Mouse (Mus musculus): ENCODE measurements around the gene Fgf18.

The Fgf18 gene

DNA sequence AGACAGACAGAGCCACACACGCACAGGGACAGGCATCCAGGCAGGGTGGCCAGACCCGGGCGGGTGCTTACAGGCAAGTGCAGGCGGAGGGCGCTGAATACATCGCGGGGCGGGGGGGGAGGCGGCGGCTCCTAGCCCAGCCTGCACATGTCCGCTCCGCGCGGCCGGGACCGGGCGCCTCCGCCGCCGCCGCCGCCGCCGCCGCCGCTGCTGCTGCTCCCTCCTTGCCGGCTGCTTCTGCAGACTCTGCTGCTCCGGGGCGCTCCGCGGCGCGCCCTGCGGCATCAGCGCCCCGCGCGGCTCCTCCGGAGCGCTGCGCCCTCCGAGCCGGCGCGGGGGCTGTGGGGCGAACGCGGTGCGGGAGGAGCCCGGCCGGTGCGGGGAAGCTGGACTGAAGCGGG is at the start of gene Fgf18:
Gene Fgf18 (minus strand): TSS at position 230 of the 401 bp plus-strand sequence.
- in situ Hi-C loops (cut with MboI): loop anchor here (25.0 kb wide), 2 partner anchors 435 to 710 kb away; no protein-coding TSS in a partner anchor

DNA sequence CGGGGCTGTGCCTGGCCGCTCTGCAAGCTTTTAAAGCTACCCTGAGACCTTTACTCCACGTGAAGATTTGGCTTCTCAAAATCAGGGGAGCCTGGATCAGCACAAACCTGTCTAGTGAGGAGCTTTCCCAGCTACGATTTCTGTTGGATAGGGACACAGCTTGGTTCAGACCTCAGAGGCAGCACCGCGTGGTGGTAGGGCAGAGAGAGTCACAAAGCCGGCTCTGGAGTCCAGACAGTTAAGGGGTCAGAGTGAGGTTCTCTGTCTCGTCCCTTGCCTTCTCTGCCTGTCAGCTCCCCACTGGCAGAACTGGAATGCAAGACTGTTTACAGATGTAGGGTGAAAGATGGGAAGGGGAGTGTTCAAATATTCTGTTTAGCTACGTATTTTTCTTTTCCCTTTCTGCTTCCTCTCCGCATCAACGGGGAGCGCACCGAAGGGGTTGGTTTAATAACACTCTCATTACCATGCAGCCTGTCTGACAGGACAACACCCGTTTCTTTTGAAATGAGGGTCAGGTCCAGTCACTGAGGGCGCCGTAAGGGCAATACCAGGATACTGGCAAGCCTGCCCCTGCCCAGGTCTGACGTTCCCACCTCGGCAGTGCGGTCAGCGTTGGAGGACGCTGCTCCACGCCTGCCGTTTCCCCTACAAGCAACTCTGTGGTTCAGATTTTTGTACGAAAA is 49.4 kb upstream of the Fgf18 start:
- in situ Hi-C loops (cut with MboI): no loop called here

DNA sequence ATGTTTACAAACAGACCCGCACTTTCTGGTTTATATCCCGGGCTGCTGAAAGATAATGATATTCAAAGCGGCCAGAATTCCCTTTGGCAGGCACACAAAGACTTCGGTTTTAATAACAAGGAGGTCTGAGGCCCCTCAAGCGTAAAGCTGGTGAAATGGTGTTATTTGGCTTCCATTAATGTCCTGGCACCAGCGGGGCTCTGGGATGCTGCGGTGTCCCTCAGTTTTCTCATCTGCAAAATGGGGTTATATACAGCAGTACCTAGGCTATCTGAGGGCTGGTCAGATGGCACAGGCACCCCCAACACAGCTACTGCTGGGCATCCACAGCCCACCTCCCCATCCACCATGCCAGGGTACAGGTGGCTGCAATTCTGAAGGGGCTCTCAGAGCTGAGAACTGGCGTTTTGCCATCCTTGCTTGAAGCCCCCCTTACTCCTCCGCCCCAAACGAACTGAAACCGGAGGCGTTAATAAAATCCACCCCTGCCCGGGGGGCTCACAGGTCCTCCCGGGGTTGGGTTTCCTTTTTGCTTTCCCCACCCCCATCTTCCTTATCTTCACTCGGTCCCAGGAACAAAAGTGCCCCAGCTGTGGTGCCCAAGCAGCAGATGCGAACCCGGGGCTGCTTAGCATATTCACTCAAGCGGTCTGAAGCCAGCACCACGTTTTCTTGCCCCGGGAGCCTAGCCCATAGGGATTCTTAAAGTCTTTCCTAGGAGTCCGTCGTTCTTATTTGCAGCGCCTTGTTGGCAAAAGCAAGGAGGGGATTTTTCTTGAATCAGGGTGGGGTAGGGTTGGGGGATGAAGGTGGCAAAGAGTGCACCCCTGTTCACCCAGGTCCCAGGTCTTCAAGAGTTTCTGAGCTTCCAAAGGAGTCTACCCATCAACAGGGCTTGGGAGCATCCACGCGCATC is 48.6 kb upstream of the Fgf18 start:
- in situ Hi-C loops (cut with MboI): no loop called here

DNA sequence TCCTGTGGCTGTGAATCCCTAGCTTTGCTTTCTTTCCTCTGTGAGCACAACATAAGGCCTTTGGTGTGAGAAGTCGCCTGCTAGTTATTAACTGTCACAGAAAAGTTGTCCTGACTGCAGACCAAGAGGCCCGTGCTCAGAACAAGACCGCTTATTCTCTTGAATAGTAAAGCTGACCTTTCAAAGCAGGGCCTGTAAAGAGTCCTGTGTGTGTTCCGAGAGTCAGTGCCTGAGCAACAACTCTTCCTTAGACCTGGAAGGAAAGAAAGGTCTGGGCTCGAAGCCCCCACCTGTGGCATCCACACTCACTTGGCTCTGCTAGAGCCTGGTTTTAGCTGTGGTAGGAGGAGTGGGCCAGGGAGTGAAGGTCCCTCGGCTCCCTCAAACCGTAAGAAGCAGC is 47.9 kb upstream of the Fgf18 start:
- in situ Hi-C loops (cut with MboI): no loop called here

DNA sequence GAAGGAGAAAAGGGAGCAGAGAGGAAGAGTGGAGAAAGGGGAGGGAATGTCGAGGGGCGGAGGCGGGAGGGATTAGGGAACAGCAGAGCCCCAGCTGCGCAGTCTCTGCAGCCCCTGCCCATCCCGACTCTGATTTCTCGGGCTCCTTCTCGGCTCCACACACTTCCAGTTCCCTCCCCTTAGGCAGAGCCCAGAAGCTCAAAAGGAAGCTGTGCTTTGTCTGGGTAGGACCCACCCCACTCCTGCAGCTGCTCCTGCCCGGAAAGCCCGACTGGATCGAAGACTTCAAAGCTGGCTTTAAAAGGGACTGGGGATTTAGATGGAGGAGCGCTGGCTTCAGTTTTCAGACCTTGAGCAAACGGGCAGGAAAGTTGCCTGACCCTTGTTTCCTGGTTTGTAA is 46.5 kb upstream of the Fgf18 start:
- in situ Hi-C loops (cut with MboI): no loop called here

DNA sequence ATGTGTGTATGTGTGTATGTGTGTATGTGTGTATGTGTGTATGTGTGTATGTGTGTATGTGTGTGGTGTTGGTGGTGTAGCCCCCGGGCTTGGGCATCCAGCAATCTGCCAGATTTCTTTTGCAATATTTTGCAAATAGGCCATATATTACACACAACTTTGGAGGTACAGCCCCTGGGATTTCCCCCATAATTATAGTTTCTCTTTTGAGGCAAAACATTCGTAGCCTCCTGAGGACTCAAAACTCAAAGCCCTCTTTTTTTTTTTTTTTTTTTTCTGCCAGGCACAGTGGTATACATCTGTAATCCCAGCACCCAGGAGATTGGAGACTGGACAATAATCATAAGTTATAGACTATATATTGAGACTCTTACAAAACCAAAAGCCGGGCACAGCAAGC is 34.6 kb upstream of the Fgf18 start:
- in situ Hi-C loops (cut with MboI): no loop called here

DNA sequence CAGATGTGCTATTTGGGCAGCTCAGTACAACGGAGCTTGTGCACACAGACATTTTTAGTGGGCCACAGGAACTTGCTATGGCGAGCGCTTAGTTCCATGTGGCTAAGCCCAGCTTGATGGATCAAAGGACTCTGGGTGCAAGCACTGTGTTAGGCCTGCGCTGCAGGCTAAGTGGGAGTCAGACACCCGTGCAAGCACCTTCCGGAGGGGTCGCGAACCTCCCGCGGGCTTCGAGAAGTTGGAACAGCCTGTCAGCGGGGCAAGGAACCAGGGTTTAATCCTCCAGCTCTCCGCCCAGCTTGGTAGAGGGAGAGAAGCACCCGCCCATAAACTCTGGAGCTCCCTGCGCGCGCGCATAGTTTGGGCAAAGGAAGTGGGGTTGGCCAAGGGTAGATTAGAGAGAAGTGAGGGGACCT is 33.5 kb upstream of the Fgf18 start:
- in situ Hi-C loops (cut with MboI): no loop called here

DNA sequence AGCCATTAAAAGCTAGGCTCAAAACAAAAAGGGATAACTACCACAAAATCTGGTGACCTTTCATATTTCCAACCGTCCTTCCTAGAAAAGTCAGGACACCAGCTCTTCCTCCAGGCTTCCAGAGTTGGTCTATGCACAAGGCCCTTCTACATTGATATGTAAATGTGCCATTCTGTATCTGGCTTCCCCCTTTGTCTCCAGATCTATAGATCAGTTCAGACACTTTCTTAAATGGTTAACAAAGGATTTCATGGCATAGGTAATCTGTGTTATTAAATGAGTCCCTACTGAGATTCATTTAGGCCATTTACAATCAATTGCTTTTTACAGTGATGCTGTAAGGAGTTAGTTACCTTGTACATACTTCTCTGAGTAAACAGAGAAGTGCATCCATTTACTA is 32.6 kb upstream of the Fgf18 start:
- in situ Hi-C loops (cut with MboI): no loop called here

DNA sequence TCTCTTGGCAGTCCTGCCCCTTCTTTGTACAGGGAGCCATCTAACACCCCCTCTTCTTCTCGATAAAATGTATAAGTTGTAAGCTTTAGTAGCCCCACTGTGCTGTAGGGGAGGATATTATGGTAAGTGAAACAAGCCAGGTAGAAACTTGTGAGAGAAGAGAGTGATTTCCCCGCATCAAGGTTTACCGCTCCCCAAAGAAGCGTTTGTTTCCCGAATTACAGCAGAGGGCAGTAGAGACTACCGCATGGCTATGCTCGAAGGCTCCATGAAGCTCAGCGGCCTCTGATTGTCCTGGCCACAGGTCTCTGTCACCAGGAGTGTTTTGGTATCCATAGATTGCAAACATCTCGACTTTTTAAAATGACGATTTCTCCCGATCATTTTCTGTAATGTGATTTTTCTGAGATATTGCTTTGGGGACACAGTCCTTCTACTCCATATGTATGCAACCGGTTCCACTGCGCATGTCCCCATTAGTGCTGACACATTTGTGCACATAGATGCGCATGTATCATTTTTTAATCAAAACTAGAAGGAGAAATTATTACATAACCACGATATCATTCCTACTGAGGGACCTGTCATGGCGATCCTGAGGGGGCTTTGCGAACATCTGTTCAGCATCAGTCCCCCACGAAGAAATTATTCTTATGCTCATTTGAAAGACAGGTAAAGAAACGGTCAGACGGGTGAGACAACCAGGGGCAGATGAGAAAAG is 29.5 kb upstream of the Fgf18 start:
- in situ Hi-C loops (cut with MboI): no loop called here

DNA sequence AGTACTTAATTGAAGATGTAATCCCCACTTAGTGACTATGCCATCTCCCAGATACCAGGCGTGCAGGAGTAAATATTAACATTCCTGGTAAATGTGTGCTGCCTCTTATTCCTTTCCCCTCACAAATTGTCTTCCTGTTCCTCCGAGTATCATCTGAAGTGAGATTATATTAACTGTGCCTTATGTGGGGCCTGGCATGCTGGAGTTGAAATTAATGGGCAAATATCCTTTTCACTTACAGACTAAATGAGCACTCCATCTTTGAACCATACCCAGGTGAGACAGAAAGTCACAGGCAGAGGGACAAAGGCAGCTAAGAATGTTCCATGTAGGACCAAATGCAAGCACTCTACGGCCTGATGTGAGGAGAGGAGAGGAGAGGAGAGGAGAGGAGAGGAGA is 28.6 kb upstream of the Fgf18 start:
- in situ Hi-C loops (cut with MboI): no loop called here

DNA sequence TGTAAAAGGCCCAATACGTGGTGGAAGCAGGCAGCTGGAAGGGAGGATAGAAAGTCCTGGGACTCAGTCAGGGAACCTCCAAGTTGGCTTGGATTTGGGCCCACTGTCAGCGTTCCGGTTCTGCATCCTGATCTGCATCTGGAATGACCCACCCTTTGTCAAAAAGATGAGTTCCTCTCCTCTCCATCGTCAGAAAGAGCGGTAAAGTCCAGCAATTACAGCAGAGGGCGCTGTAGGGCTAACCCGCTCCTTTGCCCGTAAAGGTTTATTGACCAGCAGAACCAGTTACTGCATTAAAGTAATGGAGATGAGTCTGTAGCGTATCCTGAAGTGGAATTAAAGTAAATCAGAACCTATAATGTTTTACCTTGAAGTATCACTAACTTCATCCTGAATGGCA is 23.3 kb upstream of the Fgf18 start:
- in situ Hi-C loops (cut with MboI): no loop called here

DNA sequence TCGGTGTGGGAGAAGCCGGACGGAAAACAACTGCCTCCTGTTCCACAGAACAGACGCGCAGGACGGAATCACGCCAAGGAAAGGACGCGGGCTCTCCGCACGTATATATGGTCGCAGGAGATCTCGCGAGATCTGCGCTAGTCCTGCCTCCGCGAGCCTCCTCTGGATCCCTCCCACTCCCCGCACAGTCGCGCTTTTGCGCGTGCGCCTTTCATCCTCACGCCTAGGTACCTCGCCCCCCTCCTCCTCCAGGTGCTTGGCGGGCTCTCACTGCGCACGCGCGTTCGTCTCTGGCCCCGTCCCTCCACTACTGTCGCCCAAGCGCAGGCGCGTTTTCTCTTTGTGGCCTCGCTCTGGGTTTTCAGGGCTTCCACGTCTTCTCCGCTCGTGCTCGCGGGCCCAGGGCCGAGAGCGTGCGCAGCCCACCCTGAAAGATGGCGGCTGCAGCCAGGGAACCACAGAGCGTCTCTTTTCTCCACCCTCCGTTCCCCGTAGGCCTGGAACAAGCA is 15.9 kb upstream of the Fgf18 start, which contains the start of gene Npm1:
Gene Npm1 (minus strand): TSS at position 209 of the 509 bp plus-strand sequence.
- in situ Hi-C loops (cut with MboI): no loop called here

DNA sequence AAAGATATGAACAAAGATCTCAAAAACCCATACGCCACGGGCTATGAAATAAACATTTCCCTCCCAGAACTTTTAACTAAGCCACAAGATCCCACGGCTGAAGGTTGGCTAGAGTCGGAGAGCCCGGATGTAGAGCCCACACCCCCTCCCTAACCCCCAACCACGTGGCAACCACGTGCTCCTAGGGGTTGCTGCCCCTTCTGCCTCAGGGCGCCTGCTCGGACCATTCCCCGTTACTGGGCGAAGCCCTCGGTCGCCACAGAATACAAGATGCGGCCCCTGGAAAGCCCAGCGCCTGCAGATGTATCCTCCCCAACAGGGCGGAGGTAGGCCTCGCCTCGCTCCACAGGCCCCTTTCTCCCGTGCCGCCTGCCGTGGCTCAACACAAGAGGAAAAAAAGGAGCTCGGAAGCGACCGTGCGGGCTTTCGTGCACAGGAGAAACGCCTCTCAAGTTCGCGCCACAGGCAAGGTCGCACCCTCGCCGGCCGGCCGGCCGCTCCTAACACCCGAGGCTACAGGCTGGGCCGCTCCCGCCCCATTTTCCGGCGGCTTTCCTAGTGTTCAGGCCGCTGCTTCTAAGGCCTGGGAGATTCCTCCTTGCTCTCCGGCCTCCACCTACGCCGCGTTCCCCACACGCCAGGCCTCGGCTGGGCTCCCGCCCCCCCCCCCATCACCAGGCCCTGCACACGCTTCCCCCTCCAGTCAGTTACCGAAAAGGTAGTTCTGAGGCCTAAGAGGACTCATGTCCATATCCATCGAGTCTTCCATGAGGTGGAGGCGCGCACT is 15.2 kb upstream of the Fgf18 start:
- in situ Hi-C loops (cut with MboI): no loop called here

DNA sequence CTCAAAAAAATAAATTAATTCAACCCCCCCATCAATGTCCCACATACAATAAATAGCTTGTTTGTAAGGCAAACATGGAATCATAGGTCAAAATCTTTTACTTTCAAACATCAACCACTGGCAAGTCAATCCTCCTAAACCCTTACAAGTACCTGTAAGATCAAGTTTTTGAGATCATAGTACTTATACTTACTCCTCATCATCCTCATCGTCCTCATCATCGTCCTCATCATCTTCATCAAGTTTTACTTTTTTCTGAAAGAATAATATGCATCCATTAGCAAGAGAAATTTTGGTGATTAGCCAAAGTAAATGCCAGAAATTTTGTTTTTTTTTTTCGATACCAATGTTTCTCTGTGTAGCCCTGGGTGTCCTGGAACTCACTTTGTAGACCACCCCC is 12.5 kb upstream of the Fgf18 start:
- in situ Hi-C loops (cut with MboI): no loop called here

DNA sequence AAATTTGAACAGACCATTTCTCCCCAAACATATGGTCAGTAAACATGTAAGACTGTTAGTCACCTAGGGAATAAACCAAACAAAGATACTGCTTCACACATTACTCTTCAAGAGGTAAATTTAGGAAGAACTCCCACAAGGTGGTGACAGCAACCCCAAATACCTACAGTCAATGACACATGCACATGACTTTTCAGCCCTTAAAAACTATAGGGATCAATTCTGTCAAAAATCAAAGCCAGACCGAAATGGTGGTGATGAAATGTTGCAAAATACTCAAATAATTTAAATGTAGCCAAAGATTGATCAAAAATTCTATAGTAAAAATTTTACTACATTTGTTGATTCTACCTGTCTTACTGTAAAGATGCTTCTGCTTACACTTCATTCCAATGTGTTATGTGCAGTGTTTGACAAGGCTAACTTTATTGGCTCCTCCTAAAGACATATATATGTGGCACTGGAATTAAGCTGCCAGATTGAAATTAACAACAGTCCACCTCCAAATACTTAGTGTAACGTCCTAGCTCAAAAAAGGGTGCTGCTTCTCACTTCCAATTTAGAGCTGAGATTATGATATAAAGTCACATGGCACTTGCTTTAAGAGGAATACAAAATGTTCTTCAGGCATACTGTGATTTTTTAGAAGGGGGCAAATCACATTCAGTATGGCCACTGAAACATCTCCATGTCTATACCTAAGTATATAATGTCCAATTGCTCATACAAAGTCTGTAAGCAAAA is 10.4 kb upstream of the Fgf18 start:
- in situ Hi-C loops (cut with MboI): no loop called here

DNA sequence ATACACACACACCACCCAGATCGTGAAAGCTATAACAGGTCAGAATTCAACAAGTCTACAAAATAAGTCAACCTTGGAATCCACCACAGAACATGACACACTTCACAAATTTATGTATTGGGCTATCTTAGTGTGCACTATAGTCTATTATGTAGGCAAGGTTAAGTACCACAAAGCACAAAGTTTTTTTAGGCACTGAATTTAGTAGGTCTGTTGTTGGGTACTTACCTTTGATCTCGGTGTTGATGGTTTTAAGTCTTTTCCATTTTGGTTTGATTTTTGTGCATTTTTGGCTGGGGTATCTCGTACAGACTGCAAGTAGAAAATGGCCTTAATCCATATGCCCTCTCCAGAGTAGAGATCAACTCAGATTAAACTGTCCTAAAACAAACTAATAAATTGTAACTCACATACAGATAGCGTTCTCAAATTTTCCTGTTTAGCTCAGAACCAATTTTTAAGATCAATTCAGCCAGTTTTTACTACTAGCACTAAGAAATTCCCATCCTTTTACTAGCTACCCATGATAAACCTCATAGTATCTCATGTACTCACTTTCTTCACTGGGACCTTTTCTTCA is 9.3 kb upstream of the Fgf18 start:
- in situ Hi-C loops (cut with MboI): no loop called here

DNA sequence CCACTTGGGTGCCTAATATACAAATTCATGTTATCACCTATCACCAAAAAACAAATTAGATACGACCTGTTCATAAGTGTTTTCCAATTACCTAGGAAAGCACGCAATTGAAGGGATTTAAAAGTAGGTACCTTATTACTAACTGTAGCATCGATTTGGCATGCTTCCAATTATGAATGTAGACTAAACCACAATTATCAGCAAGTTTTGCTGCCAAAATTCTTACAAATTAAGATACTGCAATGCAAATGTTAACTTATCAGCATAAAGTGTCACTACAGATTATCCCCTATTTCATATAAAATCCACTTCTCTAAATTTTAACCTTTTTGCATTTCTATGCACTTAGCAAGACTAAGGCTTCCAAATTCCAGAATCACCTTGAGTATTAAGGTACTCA is 7.3 kb upstream of the Fgf18 start:
- in situ Hi-C loops (cut with MboI): no loop called here

DNA sequence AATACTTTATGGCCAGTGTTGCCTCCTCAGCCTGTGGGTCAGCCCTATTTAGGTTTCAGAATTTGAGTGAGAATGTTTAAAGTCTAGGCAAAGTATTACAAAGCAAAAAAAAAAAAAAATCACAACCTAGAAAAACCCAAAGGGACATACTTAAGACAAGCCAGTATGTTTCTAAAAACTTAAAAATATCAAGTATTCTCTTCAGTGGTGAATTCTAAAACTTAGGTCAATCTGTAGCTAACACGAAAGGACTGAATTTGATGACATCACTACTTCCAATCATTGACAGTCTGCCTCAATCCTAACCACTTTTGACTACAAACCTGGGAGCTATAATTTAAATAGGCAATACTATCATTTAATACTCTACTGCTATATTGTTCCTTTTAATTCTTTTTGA is 5.8 kb upstream of the Fgf18 start:
- in situ Hi-C loops (cut with MboI): no loop called here

DNA sequence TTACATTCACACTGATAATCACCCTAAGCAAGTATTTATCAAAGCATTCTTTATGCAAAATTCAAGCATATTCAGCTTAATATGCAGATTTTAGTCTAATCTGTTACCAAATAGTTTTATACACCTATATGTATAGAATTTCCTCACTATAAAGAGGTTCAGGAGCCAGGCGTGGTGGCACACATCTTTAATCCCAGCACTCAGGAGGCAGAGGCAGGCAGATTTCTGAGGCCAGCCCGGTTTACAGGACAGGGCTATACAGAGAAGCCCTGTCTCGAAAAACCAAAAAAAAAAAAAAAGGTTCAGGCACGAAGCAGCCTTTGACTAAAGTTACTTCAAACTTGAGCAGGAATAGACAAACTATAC is 4.6 kb upstream of the Fgf18 start:
- in situ Hi-C loops (cut with MboI): no loop called here

DNA sequence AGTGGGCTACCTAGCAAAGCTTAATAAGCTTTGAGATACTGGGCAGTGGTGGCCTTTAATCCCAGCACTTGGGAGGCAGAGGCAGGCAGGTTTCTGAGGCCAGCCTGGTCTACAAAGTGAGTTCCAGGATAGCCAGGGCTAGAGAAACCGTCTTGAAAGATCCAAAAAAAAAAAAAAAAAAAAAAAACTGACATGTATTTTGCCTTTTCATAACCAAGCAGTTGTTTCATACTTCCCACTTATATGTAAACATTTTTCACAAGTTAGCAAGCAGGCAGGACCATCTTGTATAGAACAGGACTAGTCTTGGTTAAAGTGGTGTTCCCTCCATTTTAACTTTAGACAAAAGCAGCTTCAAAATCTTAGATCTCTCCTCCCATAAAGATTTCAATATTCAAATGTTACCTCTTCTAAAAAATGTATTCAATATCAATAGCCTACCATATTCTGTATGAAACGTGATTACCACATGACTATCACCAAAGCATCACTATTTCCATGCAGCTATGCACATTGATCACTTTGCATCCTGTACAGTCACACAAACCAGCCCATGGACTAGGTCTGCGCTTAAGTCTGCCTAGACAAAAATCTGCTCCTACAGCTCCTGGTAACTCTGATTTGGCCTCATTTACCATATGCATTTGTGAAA is 4.1 kb upstream of the Fgf18 start:
- in situ Hi-C loops (cut with MboI): no loop called here

Measured in mature B cell (primary cell).